Mouse (Mus musculus): Measurements from ENCODE around the gene Olfr641.

Gene Olfr641

GRCm38 (mm10) chr7:104035145-104035544 is at the start of gene Olfr641:
Olfr641 (plus strand) TSS chr7:104035445.
- no peak for DNase-seq

GRCm38 (mm10) chr7:103998446-103998845 is 36.8 kb upstream of the Olfr641 start, which contains the start of gene Olfr638:
Olfr638 (plus strand) TSS chr7:103998746.
- DNase-seq: no peak

- no peak for DNase-seq
These were observed 36.1 kb upstream of the Olfr641 start for GRCm38 (mm10) chr7:103999124-103999523.

DNA sequence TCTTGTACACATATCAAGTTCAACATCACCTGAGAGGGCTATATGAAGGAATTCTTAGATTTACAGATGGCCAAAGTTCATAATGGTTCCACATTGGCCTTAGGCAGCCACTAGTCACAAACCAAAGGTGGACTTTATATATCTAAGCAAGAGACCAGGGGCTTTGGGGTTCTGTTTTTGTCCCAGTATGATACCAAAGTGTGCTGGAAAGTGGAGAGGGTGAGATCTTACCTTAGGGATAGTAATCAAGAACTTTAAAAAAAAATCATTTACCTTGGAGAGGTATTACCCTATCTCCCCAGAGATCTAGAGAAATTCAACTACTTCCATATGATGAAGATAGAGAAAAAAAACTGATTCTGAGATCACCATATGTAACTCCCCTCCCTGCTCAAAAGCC is 18.0 kb upstream of the Olfr641 start, which contains the start of gene Olfr639:
Gene Olfr639 (minus strand): TSS at position 101 of the 400 bp plus-strand sequence.
- no peak for DNase-seq

GRCm38 (mm10) chr7:104018953-104019352 is 16.3 kb upstream of the Olfr641 start:
- DNase-seq: no peak

GRCm38 (mm10) chr7:104021651-104022050 is 13.6 kb upstream of the Olfr641 start:
- DNase-seq: no peak

DNA sequence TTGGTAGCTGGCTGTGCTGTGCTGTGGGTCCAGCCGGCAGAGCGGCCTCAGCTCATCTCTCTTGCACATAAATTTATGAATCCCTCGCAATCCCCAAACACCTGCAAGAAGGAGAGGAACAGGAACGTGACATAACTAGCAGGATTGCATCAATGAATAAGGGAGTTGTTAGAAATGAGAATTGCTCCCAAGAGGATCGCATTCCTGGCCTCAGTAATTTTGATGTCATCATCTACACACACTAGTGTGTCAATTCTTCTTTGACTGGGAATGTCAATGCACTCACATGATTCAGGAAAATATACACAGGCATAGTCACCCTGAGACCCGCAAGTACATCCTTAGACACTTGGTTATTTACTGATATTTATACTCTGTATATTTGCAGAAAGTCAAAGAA is 9.8 kb upstream of the Olfr641 start, which contains the start of gene Olfr640:
Gene Olfr640 (minus strand): TSS at position 101 of the 400 bp plus-strand sequence.
- no peak for DNase-seq

DNA sequence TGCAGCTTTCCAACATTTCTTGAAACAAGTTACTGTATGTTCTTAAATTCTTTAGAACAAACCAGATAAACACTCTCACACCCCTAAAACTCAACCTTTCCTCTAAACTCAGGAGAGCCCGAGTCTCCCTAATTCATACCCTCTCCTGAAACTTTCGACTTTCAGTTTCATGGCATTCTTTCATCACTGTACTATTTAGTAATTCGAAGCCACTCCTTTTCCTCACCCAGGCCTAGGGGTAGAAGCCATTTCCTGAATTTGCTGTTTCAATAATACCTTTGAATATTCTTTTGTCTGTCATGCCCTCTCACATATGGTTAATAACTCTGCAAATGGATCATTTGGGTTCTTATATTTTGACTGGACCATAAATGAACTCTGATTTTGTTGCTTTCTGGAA is 8.3 kb upstream of the Olfr641 start:
- DNase-seq: no peak

DNA sequence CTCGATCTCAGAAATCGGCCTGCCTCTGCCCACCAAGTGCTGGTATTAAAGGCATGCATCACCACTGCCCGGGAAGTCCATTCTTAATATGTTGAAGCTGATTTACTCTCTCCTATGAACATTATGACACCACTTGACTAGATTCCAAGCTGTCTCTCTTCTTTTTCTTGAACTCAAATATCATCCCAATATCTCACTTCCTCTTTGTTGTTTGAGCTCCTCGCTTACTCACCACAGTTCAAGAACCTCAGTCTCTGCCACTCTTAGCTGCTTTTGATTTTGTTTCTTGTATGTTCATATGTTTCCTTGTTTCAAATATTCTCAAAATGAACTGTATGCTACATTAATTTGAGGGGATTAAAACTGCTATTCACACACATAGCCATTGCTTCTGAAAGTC is 15.5 kb downstream of the Olfr641 start:
- DNase-seq: no peak

- DNase-seq: no peak
These were observed 17.3 kb downstream of the Olfr641 start, which contains the start of gene Olfr642 for GRCm38 (mm10) chr7:104052566-104052965. Olfr642 (minus strand) TSS chr7:104052666.

GRCm38 (mm10) chr7:104059215-104059614 is 24.0 kb downstream of the Olfr641 start:
- no peak for DNase-seq

GRCm38 (mm10) chr7:104061345-104061744 is 26.1 kb downstream of the Olfr641 start, which contains the start of gene 4930516K23Rik:
4930516K23Rik (minus strand) TSS chr7:104061445.
- DNase-seq: no peak

GRCm38 (mm10) chr7:104071769-104072168 is 36.5 kb downstream of the Olfr641 start, which contains the start of gene Olfr644:
Olfr644 (minus strand) TSS chr7:104071869.
- DNase-seq: no peak

DNA sequence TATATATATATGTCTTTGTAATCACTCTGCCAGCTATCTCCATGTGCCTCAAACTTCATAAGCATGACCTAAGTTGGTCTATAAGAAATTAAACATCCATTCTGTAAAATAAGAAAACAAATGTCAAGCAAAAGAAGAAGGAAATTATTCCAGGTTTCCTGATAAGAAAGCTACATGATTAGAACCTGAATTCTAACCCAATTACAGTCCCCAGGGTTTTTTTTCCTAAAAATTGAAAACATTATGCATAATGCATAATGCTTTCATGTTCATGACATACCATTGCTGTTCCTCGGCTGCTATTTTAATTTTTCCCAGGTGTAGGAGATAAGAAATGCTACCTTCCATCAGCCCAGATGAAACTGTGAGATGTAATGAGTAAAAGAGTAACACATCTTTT is 50.1 kb downstream of the Olfr641 start, which contains the start of gene Olfr645:
Gene Olfr645 (minus strand): TSS at position 101 of the 400 bp plus-strand sequence.
- DNase-seq: no peak
